Mouse (Mus musculus): ENCODE data around the gene Vsig2. TPM values are rescaled to one million over a fixed set of nuclear protein-coding genes. Genes with fewer than 3 reads are reported as not detected.

Vsig2 gene
- 1 to 10 TPM; 3.3 to 4.1 TPM for total RNA-seq (2021)

- intact Hi-C loops (cut with DNase I), result loop anchor here (5.0 kb wide), 1 partner anchor 127 kb away; no protein-coding TSS in a partner anchor
Observed at GRCm38 (mm10) chr9:37539170-37540025, at the start of gene Vsig2. Gene Vsig2 (plus strand): TSS chr9:37539255.

GRCm38 (mm10) chr9:37489446-37490120 lies 49.5 kb upstream of the Vsig2 start:
- peak in 1 of 2 experiments; percentile 62 for DNase-seq (ENCODE audit: extremely low spot score in 1 of 2, low spot score in 2 of 2)
- intact Hi-C loops (cut with DNase I), result loop anchor here (5.0 kb wide), 1 partner anchor 43 kb away; no protein-coding TSS in a partner anchor

More at GRCm38 (mm10) chr9:37539170-37540025, at the start of gene Vsig2:
- DNase-seq (ENCODE audit: extremely low spot score in 1 of 2, low spot score in 2 of 2), result peak in 1 of 2 experiments; percentile 71

GRCm38 (mm10) chr9:37495761-37496160 lies 43.3 kb upstream of the Vsig2 start:
- DNase-seq (ENCODE audit: extremely low spot score in 1 of 2, low spot score in 2 of 2), result no peak
- intact Hi-C loops (cut with DNase I), result no loop called here

GRCm38 (mm10) chr9:37496325-37496724 lies 42.7 kb upstream of the Vsig2 start:
- DNase-seq (ENCODE audit: extremely low spot score in 1 of 2, low spot score in 2 of 2), result no peak
- intact Hi-C loops (cut with DNase I), result no loop called here

- intact Hi-C loops (cut with DNase I), result no loop called here
Observed at GRCm38 (mm10) chr9:37500201-37500600, 38.9 kb upstream of the Vsig2 start.

GRCm38 (mm10) chr9:37501170-37501569 lies 37.9 kb upstream of the Vsig2 start:
- intact Hi-C loops (cut with DNase I), result no loop called here
- no peak for DNase-seq (ENCODE audit: extremely low spot score in 1 of 2, low spot score in 2 of 2)

More at GRCm38 (mm10) chr9:37500201-37500600, 38.9 kb upstream of the Vsig2 start:
- DNase-seq (ENCODE audit: extremely low spot score in 1 of 2, low spot score in 2 of 2), result no peak

GRCm38 (mm10) chr9:37504348-37504747 lies 34.7 kb upstream of the Vsig2 start:
- no peak for DNase-seq (ENCODE audit: extremely low spot score in 1 of 2, low spot score in 2 of 2)
- intact Hi-C loops (cut with DNase I), result no loop called here

- intact Hi-C loops (cut with DNase I), result no loop called here
- no peak for DNase-seq (ENCODE audit: extremely low spot score in 1 of 2, low spot score in 2 of 2)
Observed at GRCm38 (mm10) chr9:37506023-37506422, 33.0 kb upstream of the Vsig2 start.

GRCm38 (mm10) chr9:37512097-37512496 lies 27.0 kb upstream of the Vsig2 start:
- intact Hi-C loops (cut with DNase I), result no loop called here

GRCm38 (mm10) chr9:37514456-37514855 lies 24.6 kb upstream of the Vsig2 start:
- intact Hi-C loops (cut with DNase I), result no loop called here

More at GRCm38 (mm10) chr9:37512097-37512496, 27.0 kb upstream of the Vsig2 start:
- no peak for DNase-seq (ENCODE audit: extremely low spot score in 1 of 2, low spot score in 2 of 2)

GRCm38 (mm10) chr9:37517467-37517866 lies 21.6 kb upstream of the Vsig2 start:
- intact Hi-C loops (cut with DNase I), result no loop called here
- no peak for DNase-seq (ENCODE audit: extremely low spot score in 1 of 2, low spot score in 2 of 2)

More at GRCm38 (mm10) chr9:37514456-37514855, 24.6 kb upstream of the Vsig2 start:
- DNase-seq (ENCODE audit: extremely low spot score in 1 of 2, low spot score in 2 of 2), result no peak

- intact Hi-C loops (cut with DNase I), result no loop called here
- DNase-seq (ENCODE audit: extremely low spot score in 1 of 2, low spot score in 2 of 2), result no peak
Observed at GRCm38 (mm10) chr9:37518991-37519390, 20.1 kb upstream of the Vsig2 start.

- intact Hi-C loops (cut with DNase I), result no loop called here
Observed at GRCm38 (mm10) chr9:37519995-37520394, 19.1 kb upstream of the Vsig2 start.

GRCm38 (mm10) chr9:37525461-37525860 lies 13.6 kb upstream of the Vsig2 start:
- intact Hi-C loops (cut with DNase I), result no loop called here

More at GRCm38 (mm10) chr9:37519995-37520394, 19.1 kb upstream of the Vsig2 start:
- DNase-seq (ENCODE audit: extremely low spot score in 1 of 2, low spot score in 2 of 2), result no peak

GRCm38 (mm10) chr9:37526443-37527395 lies 12.3 kb upstream of the Vsig2 start:
- intact Hi-C loops (cut with DNase I), result no loop called here

More at GRCm38 (mm10) chr9:37525461-37525860, 13.6 kb upstream of the Vsig2 start:
- no peak for DNase-seq (ENCODE audit: extremely low spot score in 1 of 2, low spot score in 2 of 2)

GRCm38 (mm10) chr9:37527396-37528224 lies 11.4 kb upstream of the Vsig2 start, which contains the start of gene Esam:
Gene Esam (plus strand): TSS chr9:37528078.
- peak in 1 of 2 experiments; percentile 92 for DNase-seq (ENCODE audit: extremely low spot score in 1 of 2, low spot score in 2 of 2)
- intact Hi-C loops (cut with DNase I), result no loop called here

More at GRCm38 (mm10) chr9:37526443-37527395, 12.3 kb upstream of the Vsig2 start:
- peak in 1 of 2 experiments; percentile 48 for DNase-seq (ENCODE audit: extremely low spot score in 1 of 2, low spot score in 2 of 2)

GRCm38 (mm10) chr9:37528225-37528970 lies 10.7 kb upstream of the Vsig2 start:
- intact Hi-C loops (cut with DNase I), result no loop called here
- DNase-seq (ENCODE audit: extremely low spot score in 1 of 2, low spot score in 2 of 2), result no peak
